Comparison of ENCODE assay signal across 10 mouse cellular contexts in the genomic region with DNA sequence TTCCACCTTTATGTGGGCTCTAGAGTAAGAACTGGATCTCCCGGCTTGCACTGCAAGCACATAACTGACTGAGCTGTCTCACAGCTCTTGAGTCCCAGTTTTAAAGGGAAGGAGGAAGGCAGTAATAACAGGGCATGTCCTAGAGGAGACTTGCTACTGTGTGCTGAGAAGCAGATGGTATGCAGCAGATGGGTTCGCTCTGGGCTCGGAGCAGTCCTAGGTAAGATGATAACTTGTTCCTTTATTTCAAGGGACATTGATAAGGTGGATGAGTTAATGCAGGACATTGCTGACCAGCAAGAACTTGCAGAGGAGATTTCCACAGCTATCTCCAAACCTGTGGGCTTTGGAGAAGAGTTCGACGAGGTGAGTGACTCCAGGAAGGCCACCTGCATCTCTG.
"Had no signal": no experiment of that assay in that cellular context is flagged by ENCODE, and none has a peak within 500 bp of the region (broad histone marks: within the 10 kb centered on the region; RNA-seq: fewer than 3 reads in every experiment).

No protein-coding gene starts in this region.

- DNase-seq: kidney, postnatal 10 days; kidney, postnatal 36 days; layer of hippocampus, postnatal 36 days; liver, embryonic 13.5 days; lung, adult 2 months; lung, postnatal 14 days; lung, postnatal 4 days; retina, postnatal 1 day; thymus, adult 18-20 months; thymus, postnatal 36 days had no signal
